Mouse (Mus musculus) hindbrain, embryonic 15.5 days (tissue): Measurements from ENCODE around the gene Bbs4. TPM values are rescaled to one million over a fixed set of nuclear protein-coding genes. Genes with fewer than 3 reads are reported as not detected.

Source experiments
- ATAC-seq: fragments of 200-750 bp; cut with Nextera tagmentation; 2 replicates; pipeline ENCODE4 v1.8.0; 2017; ENCODE audit warnings: low read depth, moderate number of reproducible peaks, moderate TSS enrichment; ENCODE audit not compliant: low FRiP score
- H3K27ac ChIP-seq: fragments of 300-500 bp; sonication (generic); replicated peaks from 2 replicates; pipeline ENCODE4 v1.5.1; 2015; ENCODE audit warnings: mild to moderate bottlenecking, inconsistent platforms
- H3K27me3 ChIP-seq: fragments of 300-500 bp; sonication (generic); 2 replicates; pipeline ENCODE4 v1.6.1; 2015; ENCODE audit warnings: control low read depth, inconsistent platforms
- H3K36me3 ChIP-seq: fragments of 300-500 bp; sonication (generic); 2 replicates; pipeline ENCODE4 v1.6.1; 2015; ENCODE audit warnings: control low read depth, inconsistent platforms
- H3K4me1 ChIP-seq: fragments of 300-500 bp; sonication (generic); replicated peaks from 2 replicates; pipeline ENCODE4 v1.6.1; 2015; ENCODE audit warnings: control low read depth, inconsistent platforms
- H3K4me2 ChIP-seq: fragments of 300-500 bp; sonication (generic); 2 replicates; pipeline ENCODE4 v1.6.1; 2015; ENCODE audit warnings: moderate library complexity, mild to moderate bottlenecking, inconsistent platforms
- H3K4me3 ChIP-seq: fragments of 300-500 bp; sonication (generic); 2 replicates; pipeline ENCODE4 v1.5.1; 2015; ENCODE audit warnings: mild to moderate bottlenecking, inconsistent platforms
- H3K9ac ChIP-seq: fragments of 300-500 bp; sonication (generic); 2 replicates; pipeline ENCODE4 v1.6.1; 2015; ENCODE audit warnings: inconsistent platforms
- H3K9me3 ChIP-seq: fragments of 300-500 bp; sonication (generic); 2 replicates; pipeline ENCODE4 v1.6.1; 2016; ENCODE audit warnings: control low read depth, inconsistent platforms
- polyA plus RNA-seq: library from polyadenylated mRNA; unstranded; fragments of >200 nt; fragmentation: Nextera tagmentation; extraction: Ambion mirVana; gene quantifications from 2 replicates; pipeline ENCODE4 v1.2.1, GENCODE M21; 2015

The Bbs4 gene
- polyA plus RNA-seq, 1 experiment from 2014 or later, result 44.2 TPM

GRCm38 (mm10) chr9:59273199-59273598, 80.1 kb downstream of the Bbs4 start:
- Histone ChIP-seq H3K36me3 (no peaks in the 10 kb centered on the region), H3K9ac (no peak overlapping the region), H3K4me1 (0 out of 2 replicates have a peak, but pooled peaks cover 3% of the 10 kb centered on the region), H3K4me3 (no peak overlapping the region), H3K4me2 (no peak overlapping the region), H3K27ac (no peak overlapping the region), H3K9me3 (no peaks in the 10 kb centered on the region), H3K27me3 (no peaks in the 10 kb centered on the region)
- ATAC-seq, result no peak

Other genes with a start within 250 kb of the Bbs4 start
- gene Adpgk, start 62.0 kb downstream of the Bbs4 start, polyA plus RNA-seq, result 24.8 and 24.9 TPM in 2 replicates
- 16.9 and 17.2 TPM in 2 replicates for gene Arih1, start 133.1 kb upstream of the Bbs4 start, polyA plus RNA-seq
- 61.2 and 64.2 TPM in 2 replicates for gene Hexa, start 186.0 kb upstream of the Bbs4 start, polyA plus RNA-seq
- gene Tmem202, start 186.3 kb upstream of the Bbs4 start, polyA plus RNA-seq, result 0.88 and 1.5 TPM in 2 replicates
- 45.4 and 48.4 TPM in 2 replicates for gene Celf6, start 224.4 kb upstream of the Bbs4 start, polyA plus RNA-seq